Mouse (Mus musculus) midbrain, embryonic 15.5 days (tissue): Measurements from ENCODE around the gene Cyb5d1. TPM values are rescaled to one million over a fixed set of nuclear protein-coding genes. Genes with fewer than 3 reads are reported as not detected.
"Not testable (repeated sequence)": the region's sequence is repeated elsewhere in the genome, so short reads cannot be mapped to it uniquely, and the experiment has no call there.

Experiments used
- ATAC-seq: fragments of 200-750 bp; cut with Nextera tagmentation; replicated peaks from 2 replicates; pipeline ENCODE4 v1.8.0; 2017; ENCODE audit warnings: moderate TSS enrichment
- H3K27ac ChIP-seq: fragments of 300-500 bp; sonication (generic); 2 replicates; pipeline ENCODE4 v1.5.1; 2015; ENCODE audit warnings: mild to moderate bottlenecking, inconsistent platforms
- H3K27me3 ChIP-seq: fragments of 300-500 bp; sonication (generic); replicated peaks from 2 replicates; pipeline ENCODE4 v1.6.1; 2015; ENCODE audit warnings: inconsistent platforms
- H3K36me3 ChIP-seq: fragments of 300-500 bp; sonication (generic); replicated peaks from 2 replicates; pipeline ENCODE4 v1.6.1; 2015; ENCODE audit warnings: inconsistent platforms
- H3K4me1 ChIP-seq: fragments of 300-500 bp; sonication (generic); 2 replicates; pipeline ENCODE4 v1.6.1; 2015; ENCODE audit warnings: inconsistent platforms
- H3K4me2 ChIP-seq: fragments of 300-500 bp; sonication (generic); 2 replicates; pipeline ENCODE4 v1.6.1; 2015; ENCODE audit warnings: inconsistent platforms, mild to moderate bottlenecking, moderate library complexity
- H3K4me3 ChIP-seq: fragments of 300-500 bp; sonication (generic); 2 replicates; pipeline ENCODE4 v1.5.1; 2015; ENCODE audit warnings: mild to moderate bottlenecking, inconsistent platforms
- H3K9ac ChIP-seq: fragments of 300-500 bp; sonication (generic); 2 replicates; pipeline ENCODE4 v1.6.1; 2015; ENCODE audit warnings: mild to moderate bottlenecking, inconsistent platforms
- H3K9me3 ChIP-seq: fragments of 300-500 bp; sonication (generic); 2 replicates; pipeline ENCODE4 v1.6.1; 2016; ENCODE audit warnings: inconsistent platforms
- WGBS: fragments of 180-500 bp; shearing (Covaris S2); methylation state at CpG from one replicate; pipeline ENCODE4 v1.1.7; 2015; ENCODE audit warnings: mixed read lengths; 5-methylcytosine and 5-hydroxymethylcytosine counted together
- polyA plus RNA-seq: library from polyadenylated mRNA; unstranded; fragments of >200 nt; fragmentation: Nextera tagmentation; extraction: Ambion mirVana; gene quantifications from 2 replicates; pipeline ENCODE4 v1.2.1, GENCODE M21; 2015

Cyb5d1 gene
- polyA plus RNA-seq = 32.7 and 33.5 TPM in 2 replicates

DNA sequence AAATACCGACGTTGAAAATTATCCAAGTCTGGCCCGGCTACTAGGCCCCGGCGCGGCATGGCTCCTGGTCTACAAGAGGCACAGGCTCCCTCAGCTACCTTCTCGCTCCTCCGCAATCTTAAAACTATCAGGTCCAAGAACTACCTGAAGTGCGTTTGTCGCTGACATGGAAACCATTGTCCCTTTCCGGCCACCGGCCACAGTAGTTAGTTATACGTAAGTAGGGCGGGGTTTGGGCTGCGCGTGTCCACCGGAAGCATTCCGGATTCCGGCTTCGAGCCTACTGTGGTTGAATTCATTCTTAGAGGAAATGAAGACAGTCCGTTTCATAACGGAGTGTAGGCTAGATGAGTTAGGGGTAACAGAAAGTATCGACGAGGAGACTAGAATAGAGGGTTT is at the start of gene Cyb5d1, which contains the start of gene Naa38:
Cyb5d1 (minus strand) TSS at position 397 of the 399 bp plus-strand sequence.
Naa38 (plus strand) TSS at position 253 of the 399 bp plus-strand sequence.
- Histone ChIP-seq H3K9ac (peak within 1 kb of the TSS; percentile 73), H3K4me2 (peak within 1 kb of the TSS; percentile 63), H3K27ac (peak within 1 kb of the TSS; percentile 97), H3K4me1 (peaks cover 20% of the 10 kb centered on the region), H3K4me3 (peak within 1 kb of the TSS; percentile 64)
- not testable (repeated sequence) for H3K27me3 ChIP-seq, H3K9me3 ChIP-seq, H3K36me3 ChIP-seq
- under 1% methylated on average over 24 of the region's 24 CpGs for WGBS
- peak; percentile 84 for ATAC-seq

DNA sequence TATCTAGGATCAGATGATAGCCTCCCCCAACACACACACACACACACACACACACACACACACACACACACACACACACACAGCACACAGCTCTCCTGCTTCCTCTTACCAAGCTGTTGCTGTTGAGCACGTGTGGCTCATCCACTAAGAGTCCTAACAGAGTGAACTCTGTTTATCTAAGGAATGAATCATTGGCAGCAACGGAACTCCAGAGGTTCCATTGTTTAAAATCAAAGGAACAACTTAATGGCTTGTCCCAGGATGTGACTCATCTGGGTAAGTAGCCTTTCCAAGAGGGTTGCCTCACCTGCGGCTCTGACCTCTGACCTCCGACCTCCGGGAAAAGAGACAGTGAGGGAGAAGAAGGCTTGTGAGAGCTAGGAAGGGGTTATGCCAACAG is 47.9 kb upstream of the Cyb5d1 start:
- no peaks in the 10 kb centered on the region for H3K9me3 ChIP-seq
- H3K36me3 ChIP-seq = no peaks in the 10 kb centered on the region
- 54% methylated on average over 5 of the region's 5 CpGs for WGBS
- no peaks in the 10 kb centered on the region; the same call in 1 of the 2 replicates for H3K4me1 ChIP-seq
- no peak overlapping the region for H3K4me2 ChIP-seq
- H3K4me3 ChIP-seq = no peak overlapping the region
- no peak overlapping the region for H3K9ac ChIP-seq
- no peak overlapping the region for H3K27ac ChIP-seq
- ATAC-seq = no peak
- H3K27me3 ChIP-seq = no peaks in the 10 kb centered on the region

DNA sequence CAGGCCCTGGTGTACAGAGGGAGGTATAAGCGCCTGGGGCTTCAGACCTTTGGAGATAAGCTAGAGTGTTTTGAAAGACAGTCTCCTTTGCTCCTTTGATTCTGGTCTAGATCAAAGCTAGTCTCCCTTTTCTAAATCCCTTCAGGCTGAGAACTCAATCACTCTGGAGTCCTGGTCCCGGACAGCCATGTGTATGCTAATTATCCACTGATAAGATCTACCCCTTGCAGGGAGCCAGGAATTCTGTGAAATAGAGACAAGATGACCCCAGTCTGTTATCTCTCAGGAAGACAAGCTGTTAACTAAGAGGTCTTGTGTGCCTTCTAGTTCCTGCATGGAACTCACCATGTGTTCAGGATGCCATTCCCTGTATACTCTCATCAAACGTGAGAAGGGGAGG is 41.9 kb upstream of the Cyb5d1 start:
- H3K4me2 ChIP-seq = no peak overlapping the region
- no peak overlapping the region for H3K27ac ChIP-seq
- H3K4me1 ChIP-seq = peaks cover 1% of the 10 kb centered on the region; the same call in 1 of the 2 replicates
- H3K9me3 ChIP-seq = no peaks in the 10 kb centered on the region
- H3K36me3 ChIP-seq = no peaks in the 10 kb centered on the region
- H3K27me3 ChIP-seq = no peaks in the 10 kb centered on the region
- H3K9ac ChIP-seq = no peak overlapping the region
- 44% methylated on average over 3 of the region's 3 CpGs for WGBS
- H3K4me3 ChIP-seq = no peak overlapping the region
- no peak for ATAC-seq

DNA sequence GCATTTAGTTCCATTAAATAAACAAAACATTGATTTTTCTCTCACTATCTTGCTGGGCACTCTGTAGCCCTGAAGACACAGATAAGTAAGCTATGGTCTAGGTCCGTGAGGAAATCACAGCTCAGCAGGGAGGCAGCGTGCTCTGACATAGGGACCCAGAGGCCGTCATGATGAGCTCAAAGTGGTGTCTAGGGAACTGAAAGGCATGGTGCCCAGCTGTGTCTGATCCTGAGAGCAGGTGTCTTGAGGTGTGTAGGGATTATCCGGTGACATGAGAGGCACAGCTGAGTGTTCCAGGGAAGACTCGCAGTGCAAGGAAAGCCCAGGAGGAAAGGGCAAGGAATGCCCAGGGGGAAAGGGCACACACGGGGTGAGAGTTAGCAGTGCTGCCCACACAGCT is 37.8 kb upstream of the Cyb5d1 start:
- no peak for ATAC-seq
- no peaks in the 10 kb centered on the region for H3K27me3 ChIP-seq
- H3K4me1 ChIP-seq = peaks cover 3% of the 10 kb centered on the region; the same call in 1 of the 2 replicates
- no peak overlapping the region for H3K9ac ChIP-seq
- H3K27ac ChIP-seq = no peak overlapping the region
- 67% methylated on average over 6 of the region's 6 CpGs for WGBS
- no peaks in the 10 kb centered on the region for H3K36me3 ChIP-seq
- H3K9me3 ChIP-seq = no peaks in the 10 kb centered on the region
- no peak overlapping the region for H3K4me3 ChIP-seq
- H3K4me2 ChIP-seq = no peak overlapping the region

DNA sequence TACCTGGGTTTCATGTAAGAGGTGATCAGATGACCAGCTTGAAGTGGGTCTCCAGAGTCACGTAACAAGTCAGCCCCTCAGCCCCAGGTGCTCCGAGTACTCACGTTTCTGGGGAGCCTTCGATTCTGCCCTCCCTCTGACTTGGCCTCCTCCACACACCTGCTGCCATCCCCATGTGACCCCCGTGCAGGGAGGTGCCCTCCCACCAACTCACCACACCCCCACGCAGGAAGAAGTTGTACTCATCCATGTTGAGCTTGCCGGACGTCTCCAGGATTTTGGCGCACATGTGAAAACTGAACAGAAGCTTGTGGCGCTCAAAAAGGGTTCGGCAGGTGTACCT is 37.2 kb upstream of the Cyb5d1 start:
- no peak overlapping the region for H3K4me2 ChIP-seq
- H3K9ac ChIP-seq = no peak overlapping the region
- H3K4me1 ChIP-seq = peaks cover 3% of the 10 kb centered on the region; the same call in 1 of the 2 replicates
- H3K27ac ChIP-seq = no peak overlapping the region
- H3K9me3 ChIP-seq = no peaks in the 10 kb centered on the region
- no peaks in the 10 kb centered on the region for H3K27me3 ChIP-seq
- whole genome bisulfite sequencing = 77% methylated on average over 11 of the region's 11 CpGs
- no peak overlapping the region for H3K4me3 ChIP-seq
- no peaks in the 10 kb centered on the region for H3K36me3 ChIP-seq
- ATAC-seq = no peak

DNA sequence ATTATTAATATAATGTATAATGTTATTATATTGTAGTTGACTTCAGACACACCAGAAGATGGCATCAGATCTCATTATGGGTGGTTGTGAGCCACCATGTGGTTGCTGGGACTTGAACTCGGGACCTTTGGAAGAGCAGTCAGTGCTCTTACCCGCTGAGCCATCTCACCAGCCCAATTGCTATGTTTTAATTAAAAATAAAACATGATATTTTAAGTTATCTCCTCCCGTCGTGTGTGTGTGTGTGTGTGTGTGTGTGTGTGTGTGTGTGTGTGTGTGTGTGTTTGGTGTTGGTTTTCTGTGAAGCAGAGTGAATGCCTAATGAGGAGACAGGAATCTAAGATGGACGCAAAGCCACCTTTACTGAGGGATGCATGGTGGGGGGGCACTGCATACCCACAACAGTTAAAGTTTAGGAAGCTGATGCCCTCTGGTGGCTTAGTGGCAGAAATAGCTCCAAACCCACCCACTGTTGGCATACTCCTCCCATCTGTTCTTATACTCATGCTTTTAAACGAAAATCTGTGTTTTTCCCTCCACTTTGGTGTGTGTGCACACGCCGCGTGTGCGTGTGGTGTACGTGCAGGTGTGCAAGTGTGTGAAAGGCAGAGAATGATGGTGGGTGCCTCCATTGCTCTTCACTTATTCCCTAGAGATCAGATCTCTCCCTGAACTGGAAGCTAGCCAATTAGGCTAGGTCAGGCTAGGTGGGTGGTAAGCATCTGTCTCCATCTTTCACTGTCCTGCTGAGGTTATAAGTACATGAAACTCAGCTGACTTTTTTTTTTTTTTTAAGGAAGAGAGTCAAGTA is 36.6 kb upstream of the Cyb5d1 start:
- Histone ChIP-seq H3K27ac (no peak overlapping the region), H3K27me3 (no peaks in the 10 kb centered on the region), H3K9me3 (no peaks in the 10 kb centered on the region), H3K4me2 (0 out of 2 replicates have a peak overlapping the region, but pooled peaks have one; percentile 13), H3K36me3 (no peaks in the 10 kb centered on the region), H3K4me3 (no peak overlapping the region), H3K4me1 (peaks cover 3% of the 10 kb centered on the region; the same call in 1 of the 2 replicates), H3K9ac (no peak overlapping the region)
- WGBS = 28% methylated on average over 11 of the region's 11 CpGs
- ATAC-seq = peak; percentile 78

DNA sequence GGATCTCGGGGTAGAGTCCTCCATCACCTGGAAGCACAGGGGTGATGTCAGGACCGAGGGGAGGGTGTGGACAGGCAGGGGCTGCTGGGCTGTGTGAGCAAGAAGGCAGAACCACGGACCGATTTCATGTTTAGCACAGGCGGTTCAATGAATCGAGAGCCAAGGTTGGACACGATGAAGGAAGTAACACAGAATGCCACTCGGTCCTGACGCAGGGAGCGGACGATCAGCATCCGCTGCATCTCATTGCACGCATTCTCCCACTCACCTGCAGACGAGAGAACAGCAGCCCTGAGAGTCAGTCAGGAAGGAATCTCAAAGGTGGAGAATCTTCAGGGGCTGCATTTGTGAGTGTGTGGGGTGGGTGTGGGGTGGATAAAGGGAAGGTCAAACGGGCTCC is 35.2 kb upstream of the Cyb5d1 start:
- H3K9me3 ChIP-seq = no peaks in the 10 kb centered on the region
- H3K9ac ChIP-seq = no peak overlapping the region
- no peak overlapping the region for H3K4me3 ChIP-seq
- no peak overlapping the region for H3K27ac ChIP-seq
- H3K36me3 ChIP-seq = no peaks in the 10 kb centered on the region
- WGBS = 88% methylated on average over 15 of the region's 15 CpGs
- no peak overlapping the region for H3K4me2 ChIP-seq
- no peak for ATAC-seq
- no peaks in the 10 kb centered on the region for H3K27me3 ChIP-seq
- H3K4me1 ChIP-seq = peaks cover 3% of the 10 kb centered on the region; the same call in 1 of the 2 replicates

DNA sequence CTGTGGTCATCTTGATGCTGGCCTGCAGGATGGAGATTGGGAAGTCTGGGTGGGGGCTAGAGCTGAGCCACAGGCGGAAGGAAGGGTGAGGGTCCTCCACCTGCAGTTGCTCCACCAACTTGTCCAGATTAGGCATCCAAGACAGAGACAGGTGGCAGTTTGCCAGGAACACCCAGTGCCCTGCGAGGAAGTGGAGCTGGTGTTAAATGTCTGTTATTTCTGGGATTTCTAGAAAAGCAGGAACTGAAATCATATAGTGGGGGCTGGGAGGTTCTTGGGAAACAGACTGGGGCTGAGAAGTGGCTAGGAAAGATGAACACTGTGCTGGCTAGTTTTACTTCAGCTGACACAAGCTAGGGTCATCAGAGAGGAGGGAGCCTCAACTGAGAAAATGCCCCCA is 33.9 kb upstream of the Cyb5d1 start:
- WGBS = 55% methylated on average over 2 of the region's 2 CpGs
- no peak overlapping the region for H3K4me2 ChIP-seq
- H3K9me3 ChIP-seq = no peaks in the 10 kb centered on the region
- no peak overlapping the region for H3K4me3 ChIP-seq
- no peak overlapping the region for H3K9ac ChIP-seq
- no peaks in the 10 kb centered on the region for H3K36me3 ChIP-seq
- no peak overlapping the region for H3K27ac ChIP-seq
- H3K27me3 ChIP-seq = no peaks in the 10 kb centered on the region
- ATAC-seq = no peak
- peaks cover 3% of the 10 kb centered on the region; the same call in 1 of the 2 replicates for H3K4me1 ChIP-seq

DNA sequence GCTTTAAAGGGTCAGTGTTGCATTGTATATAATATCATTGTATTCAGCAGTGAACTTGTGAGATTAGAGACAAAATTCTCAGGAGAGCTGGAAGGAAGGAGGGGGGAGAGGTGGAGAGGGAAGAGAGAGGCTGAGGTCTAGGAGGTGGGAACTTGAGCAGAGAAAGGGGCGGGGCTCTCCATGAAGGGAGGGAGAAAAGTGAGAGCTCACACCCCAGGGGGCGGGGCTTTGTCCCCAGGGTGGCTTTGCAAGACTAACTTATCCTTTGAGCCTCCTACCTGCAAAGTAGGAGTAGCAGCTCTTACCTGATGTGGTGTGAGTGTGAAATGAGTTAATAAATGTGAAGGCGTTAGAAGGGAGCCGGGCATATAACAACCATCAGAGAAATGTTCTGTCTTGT is 33.3 kb upstream of the Cyb5d1 start:
- Histone ChIP-seq H3K9me3 (no peaks in the 10 kb centered on the region), H3K4me1 (peaks cover 3% of the 10 kb centered on the region; the same call in 1 of the 2 replicates), H3K36me3 (no peaks in the 10 kb centered on the region), H3K27ac (no peak overlapping the region), H3K27me3 (peaks cover 2% of the 10 kb centered on the region; the same call in 1 of the 2 replicates), H3K4me2 (no peak overlapping the region), H3K9ac (no peak overlapping the region), H3K4me3 (no peak overlapping the region)
- no peak for ATAC-seq
- WGBS = 38% methylated on average over 4 of the region's 4 CpGs

DNA sequence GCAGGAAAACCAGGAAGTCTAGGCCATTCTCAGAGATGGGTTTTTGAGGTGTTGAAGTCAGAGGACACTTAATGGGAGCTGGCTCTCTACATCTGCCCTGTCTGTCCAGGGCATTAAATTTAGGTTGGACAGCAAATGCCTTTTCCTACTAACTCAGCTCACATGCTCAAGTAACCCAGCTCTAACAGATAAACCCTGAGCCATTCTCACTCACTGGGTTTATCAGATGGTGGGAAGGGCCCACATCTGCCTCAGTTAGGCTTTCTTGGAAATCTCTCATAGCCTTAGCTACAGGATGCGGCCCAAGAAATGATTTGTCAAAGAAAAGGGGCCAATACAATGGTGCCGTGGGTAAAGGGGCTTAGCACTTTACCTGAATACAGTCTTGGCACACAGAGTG is 30.8 kb upstream of the Cyb5d1 start:
- Histone ChIP-seq H3K4me3 (no peak overlapping the region), H3K4me1 (0 out of 2 replicates have a peak, but pooled peaks cover 4% of the 10 kb centered on the region), H3K4me2 (no peak overlapping the region), H3K27ac (no peak overlapping the region), H3K27me3 (peaks cover 24% of the 10 kb centered on the region), H3K9me3 (no peaks in the 10 kb centered on the region), H3K9ac (no peak overlapping the region), H3K36me3 (no peaks in the 10 kb centered on the region)
- WGBS = 83% methylated on average over 2 of the region's 2 CpGs
- ATAC-seq = no peak

DNA sequence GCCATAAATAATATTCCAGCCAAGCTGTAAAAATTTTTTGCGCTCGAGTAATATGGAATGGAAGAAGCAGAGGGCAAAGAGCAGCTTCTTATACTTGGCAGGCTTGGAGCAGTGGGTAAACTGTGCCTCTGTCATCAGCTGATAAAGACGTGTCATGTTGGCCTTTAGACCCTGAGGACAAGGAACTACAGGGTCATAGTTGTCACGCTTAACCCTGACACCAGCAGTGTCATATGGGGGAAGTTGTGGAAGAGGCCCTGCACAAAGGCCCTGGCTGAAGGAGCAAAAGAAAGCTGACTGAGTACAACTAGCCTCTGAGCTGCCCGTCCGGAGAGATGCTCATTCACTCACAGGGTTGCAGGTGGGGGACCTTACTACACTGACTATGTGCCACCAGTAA is 28.5 kb upstream of the Cyb5d1 start:
- no peak overlapping the region for H3K27ac ChIP-seq
- H3K36me3 ChIP-seq = no peaks in the 10 kb centered on the region
- H3K27me3 ChIP-seq = peaks cover 31% of the 10 kb centered on the region
- H3K4me1 ChIP-seq = peaks cover 27% of the 10 kb centered on the region
- no peak overlapping the region for H3K4me2 ChIP-seq
- H3K4me3 ChIP-seq = no peak overlapping the region
- no peak for ATAC-seq
- H3K9ac ChIP-seq = no peak overlapping the region
- 72% methylated on average over 6 of the region's 6 CpGs for WGBS
- no peaks in the 10 kb centered on the region for H3K9me3 ChIP-seq

DNA sequence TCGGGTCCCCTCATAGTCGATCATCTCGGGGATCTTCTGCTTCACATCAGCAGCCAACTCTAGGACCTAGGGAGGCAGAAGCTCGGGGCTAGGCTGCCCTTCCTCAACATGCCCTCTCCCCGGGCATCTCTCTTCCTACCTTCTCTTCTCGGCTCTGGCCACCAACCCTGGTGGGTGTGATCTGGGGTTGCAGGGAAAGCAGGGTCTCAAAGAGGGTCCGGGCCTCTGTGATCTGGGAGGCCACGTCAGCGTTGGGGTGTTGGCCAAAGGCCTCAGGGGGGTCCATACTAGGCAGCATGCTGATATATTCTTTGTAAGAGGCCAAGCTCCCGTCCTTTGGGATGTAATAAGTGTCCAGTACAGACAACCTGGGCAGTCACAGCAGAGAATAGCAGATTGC is 27.4 kb upstream of the Cyb5d1 start:
- no peak overlapping the region for H3K27ac ChIP-seq
- peaks cover 31% of the 10 kb centered on the region for H3K27me3 ChIP-seq
- H3K4me3 ChIP-seq = no peak overlapping the region
- ATAC-seq = no peak
- no peaks in the 10 kb centered on the region for H3K36me3 ChIP-seq
- WGBS = 93% methylated on average over 10 of the region's 10 CpGs
- no peak overlapping the region for H3K4me2 ChIP-seq
- no peak overlapping the region for H3K9ac ChIP-seq
- H3K4me1 ChIP-seq = peaks cover 33% of the 10 kb centered on the region
- H3K9me3 ChIP-seq = no peaks in the 10 kb centered on the region
